Mouse (Mus musculus): Measurements from ENCODE around the gene Kcnd3. TPM values are rescaled to one million over a fixed set of nuclear protein-coding genes. Genes with fewer than 3 reads are reported as not detected.

The Kcnd3 gene
- polyA plus RNA-seq, 1 experiment from 2014 or later = 5.6 TPM

GRCm38 (mm10) chr3:105608857-105609256 is 156.7 kb downstream of the Kcnd3 start:
- H3K4me1 ChIP-seq = 0 out of 2 replicates have a peak, but pooled peaks cover 5% of the 10 kb centered on the region
- H3K4me2 ChIP-seq = no peak overlapping the region
- WGBS = 86% methylated on average over 3 of the region's 3 CpGs
- H3K27ac ChIP-seq = no peak overlapping the region
- H3K27me3 ChIP-seq = no peaks in the 10 kb centered on the region
- H3K9me3 ChIP-seq (replicated peaks) = no peaks in the 10 kb centered on the region
- no peak overlapping the region for H3K9ac ChIP-seq
- H3K36me3 ChIP-seq (ENCODE audit: poor library complexity, severe bottlenecking) = no peaks in the 10 kb centered on the region
- ATAC-seq = no peak
- H3K4me3 ChIP-seq = no peak overlapping the region

GRCm38 (mm10) chr3:105611531-105612422 is 159.6 kb downstream of the Kcnd3 start:
- H3K4me3 ChIP-seq = no peak overlapping the region
- peaks cover 6% of the 10 kb centered on the region; the same call in 1 of the 2 replicates for H3K4me1 ChIP-seq
- H3K4me2 ChIP-seq = no peak overlapping the region
- no peaks in the 10 kb centered on the region for H3K9me3 ChIP-seq (replicated peaks)
- ATAC-seq = 0 out of 2 replicates have a peak, but pooled peaks have one; percentile 30
- no peaks in the 10 kb centered on the region for H3K36me3 ChIP-seq (ENCODE audit: poor library complexity, severe bottlenecking)
- no peak overlapping the region for H3K27ac ChIP-seq
- WGBS = 77% methylated on average over 7 of the region's 7 CpGs
- H3K27me3 ChIP-seq = no peaks in the 10 kb centered on the region
- no peak overlapping the region for H3K9ac ChIP-seq

- Histone ChIP-seq H3K36me3 (ENCODE audit: poor library complexity, severe bottlenecking) (no peaks in the 10 kb centered on the region), H3K9me3 (replicated peaks) (no peaks in the 10 kb centered on the region), H3K27ac (no peak overlapping the region), H3K4me2 (no peak overlapping the region), H3K27me3 (no peaks in the 10 kb centered on the region), H3K4me1 (peaks cover 12% of the 10 kb centered on the region; the same call in 1 of the 2 replicates), H3K9ac (no peak overlapping the region), H3K4me3 (no peak overlapping the region)
- 77% methylated on average over 4 of the region's 4 CpGs for WGBS
- no peak for ATAC-seq
Measured at GRCm38 (mm10) chr3:105612423-105612814, 160.3 kb downstream of the Kcnd3 start.

- Histone ChIP-seq H3K27ac (peak overlapping the region; percentile 64), H3K27me3 (no peaks in the 10 kb centered on the region), H3K4me2 (no peak overlapping the region), H3K36me3 (ENCODE audit: poor library complexity, severe bottlenecking) (no peaks in the 10 kb centered on the region), H3K9me3 (replicated peaks) (no peaks in the 10 kb centered on the region), H3K4me1 (peaks cover 14% of the 10 kb centered on the region), H3K4me3 (no peak overlapping the region), H3K9ac (no peak overlapping the region)
- ATAC-seq = peak; percentile 58; the same call in 1 of the 2 replicates
- WGBS = 79% methylated on average over 2 of the region's 2 CpGs
Measured at GRCm38 (mm10) chr3:105616861-105617743, 165.0 kb downstream of the Kcnd3 start.

GRCm38 (mm10) chr3:105621154-105621553 is 169.0 kb downstream of the Kcnd3 start:
- WGBS = 68% methylated on average over 8 of the region's 8 CpGs
- Histone ChIP-seq H3K9ac (no peak overlapping the region), H3K4me2 (no peak overlapping the region), H3K36me3 (ENCODE audit: poor library complexity, severe bottlenecking) (no peaks in the 10 kb centered on the region), H3K9me3 (replicated peaks) (no peaks in the 10 kb centered on the region), H3K27ac (no peak overlapping the region), H3K4me3 (no peak overlapping the region), H3K4me1 (peaks cover 32% of the 10 kb centered on the region), H3K27me3 (no peaks in the 10 kb centered on the region)
- no peak for ATAC-seq

GRCm38 (mm10) chr3:105623137-105623536 is 171.0 kb downstream of the Kcnd3 start:
- ATAC-seq = peak; percentile 17; the same call in 1 of the 2 replicates
- Histone ChIP-seq H3K4me3 (no peak overlapping the region), H3K9me3 (replicated peaks) (no peaks in the 10 kb centered on the region), H3K9ac (no peak overlapping the region), H3K36me3 (ENCODE audit: poor library complexity, severe bottlenecking) (no peaks in the 10 kb centered on the region), H3K4me2 (no peak overlapping the region), H3K27ac (peak overlapping the region; percentile 2; the same call in 1 of the 2 replicates), H3K4me1 (peaks cover 28% of the 10 kb centered on the region), H3K27me3 (no peaks in the 10 kb centered on the region)
- 52% methylated on average over 4 of the region's 4 CpGs for WGBS

GRCm38 (mm10) chr3:105625961-105626360 is 173.8 kb downstream of the Kcnd3 start:
- Histone ChIP-seq H3K27me3 (no peaks in the 10 kb centered on the region), H3K27ac (no peak overlapping the region)

GRCm38 (mm10) chr3:105627258-105627657 is 175.1 kb downstream of the Kcnd3 start:
- Histone ChIP-seq H3K4me2 (no peak overlapping the region), H3K9me3 (replicated peaks) (no peaks in the 10 kb centered on the region), H3K4me3 (no peak overlapping the region), H3K27ac (no peak overlapping the region), H3K27me3 (no peaks in the 10 kb centered on the region), H3K4me1 (peaks cover 34% of the 10 kb centered on the region), H3K9ac (no peak overlapping the region), H3K36me3 (ENCODE audit: poor library complexity, severe bottlenecking) (no peaks in the 10 kb centered on the region)
- ATAC-seq = no peak
- WGBS = 79% methylated on average over 6 of the region's 6 CpGs

More at GRCm38 (mm10) chr3:105625961-105626360, 173.8 kb downstream of the Kcnd3 start:
- H3K4me1 ChIP-seq = peaks cover 28% of the 10 kb centered on the region
- no peak overlapping the region for H3K4me3 ChIP-seq
- WGBS = 85% methylated on average over 2 of the region's 2 CpGs
- H3K9ac ChIP-seq = no peak overlapping the region
- no peak for ATAC-seq
- no peaks in the 10 kb centered on the region for H3K36me3 ChIP-seq (ENCODE audit: poor library complexity, severe bottlenecking)
- H3K4me2 ChIP-seq = no peak overlapping the region
- H3K9me3 ChIP-seq (replicated peaks) = no peaks in the 10 kb centered on the region

GRCm38 (mm10) chr3:105632296-105632695 is 180.2 kb downstream of the Kcnd3 start:
- Histone ChIP-seq H3K9me3 (replicated peaks) (no peaks in the 10 kb centered on the region), H3K27ac (peak overlapping the region; percentile 4; the same call in 1 of the 2 replicates), H3K4me3 (no peak overlapping the region), H3K36me3 (ENCODE audit: poor library complexity, severe bottlenecking) (no peaks in the 10 kb centered on the region), H3K4me2 (no peak overlapping the region), H3K4me1 (peaks cover 23% of the 10 kb centered on the region), H3K27me3 (no peaks in the 10 kb centered on the region), H3K9ac (no peak overlapping the region)
- 40% methylated on average over 2 of the region's 2 CpGs for WGBS
- ATAC-seq = peak; percentile 26; the same call in 1 of the 2 replicates

GRCm38 (mm10) chr3:105633021-105633420 is 180.9 kb downstream of the Kcnd3 start:
- Histone ChIP-seq H3K9ac (no peak overlapping the region), H3K4me1 (peaks cover 19% of the 10 kb centered on the region), H3K9me3 (replicated peaks) (no peaks in the 10 kb centered on the region), H3K4me2 (no peak overlapping the region), H3K36me3 (ENCODE audit: poor library complexity, severe bottlenecking) (no peaks in the 10 kb centered on the region), H3K27ac (no peak overlapping the region), H3K27me3 (no peaks in the 10 kb centered on the region), H3K4me3 (no peak overlapping the region)
- 70% methylated on average over 3 of the region's 3 CpGs for WGBS
- ATAC-seq = no peak

- no peak overlapping the region for H3K9ac ChIP-seq
- no peak overlapping the region for H3K4me3 ChIP-seq
- peaks cover 4% of the 10 kb centered on the region; the same call in 1 of the 2 replicates for H3K4me1 ChIP-seq
- H3K27me3 ChIP-seq = no peaks in the 10 kb centered on the region
- WGBS = 61% methylated on average over 1 of the region's 1 CpGs
- H3K27ac ChIP-seq = no peak overlapping the region
- H3K36me3 ChIP-seq (ENCODE audit: poor library complexity, severe bottlenecking) = no peaks in the 10 kb centered on the region
- no peak overlapping the region for H3K4me2 ChIP-seq
- H3K9me3 ChIP-seq (replicated peaks) = no peaks in the 10 kb centered on the region
- peak; percentile 66; the same call in 1 of the 2 replicates for ATAC-seq
Measured at GRCm38 (mm10) chr3:105642186-105642585, 190.1 kb downstream of the Kcnd3 start.

GRCm38 (mm10) chr3:105643566-105643965 is 191.4 kb downstream of the Kcnd3 start:
- no peak overlapping the region for H3K4me2 ChIP-seq
- no peak overlapping the region for H3K4me3 ChIP-seq
- no peaks in the 10 kb centered on the region for H3K4me1 ChIP-seq
- ATAC-seq = no peak
- H3K36me3 ChIP-seq (ENCODE audit: poor library complexity, severe bottlenecking) = no peaks in the 10 kb centered on the region
- H3K27ac ChIP-seq = no peak overlapping the region
- WGBS = 85% methylated on average over 5 of the region's 5 CpGs
- no peaks in the 10 kb centered on the region; the same call in 1 of the 2 replicates for H3K27me3 ChIP-seq
- H3K9me3 ChIP-seq (replicated peaks) = no peaks in the 10 kb centered on the region
- no peak overlapping the region for H3K9ac ChIP-seq

Measured in forebrain, embryonic 13.5 days (tissue).